Mouse (Mus musculus): ENCODE results near the gene Eif4g1. TPM values are rescaled to one million over a fixed set of nuclear protein-coding genes. Genes with fewer than 3 reads are reported as not detected.

The Eif4g1 gene
- polyA plus RNA-seq, 1 experiment from 2014 or later = 146 TPM

DNA sequence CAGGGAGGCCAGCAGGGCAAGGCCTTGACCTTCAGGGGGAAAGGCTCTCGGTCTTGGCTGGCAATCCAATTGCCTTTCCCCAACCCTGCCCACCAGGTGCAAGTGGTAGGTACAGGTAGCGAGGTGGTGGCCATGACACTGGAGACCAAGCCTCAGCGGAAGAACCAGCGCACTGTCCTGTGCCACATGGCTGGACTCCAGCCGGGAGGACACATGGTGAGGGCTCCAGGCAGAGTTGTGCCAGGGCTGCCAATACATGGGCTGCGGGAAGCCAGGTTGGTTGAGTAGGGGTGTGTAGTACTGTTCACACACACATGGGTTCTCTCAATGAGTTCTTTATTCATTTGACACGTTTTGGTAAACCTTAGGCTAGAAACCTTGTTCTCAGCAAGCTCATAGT lies 68.1 kb downstream of the Eif4g1 start:
- Histone ChIP-seq H3K27ac (no peak overlapping the region), H3K4me2 (no peak overlapping the region), H3K9me3 (no peaks in the 10 kb centered on the region), H3K27me3 (replicated peaks) (peaks cover 25% of the 10 kb centered on the region), H3K36me3 (replicated peaks) (no peaks in the 10 kb centered on the region), H3K9ac (no peak overlapping the region), H3K4me3 (no peak overlapping the region), H3K4me1 (peaks cover 15% of the 10 kb centered on the region)
- no peak for ATAC-seq (replicated peaks)
- WGBS = 88% methylated on average over 7 of the region's 7 CpGs

DNA sequence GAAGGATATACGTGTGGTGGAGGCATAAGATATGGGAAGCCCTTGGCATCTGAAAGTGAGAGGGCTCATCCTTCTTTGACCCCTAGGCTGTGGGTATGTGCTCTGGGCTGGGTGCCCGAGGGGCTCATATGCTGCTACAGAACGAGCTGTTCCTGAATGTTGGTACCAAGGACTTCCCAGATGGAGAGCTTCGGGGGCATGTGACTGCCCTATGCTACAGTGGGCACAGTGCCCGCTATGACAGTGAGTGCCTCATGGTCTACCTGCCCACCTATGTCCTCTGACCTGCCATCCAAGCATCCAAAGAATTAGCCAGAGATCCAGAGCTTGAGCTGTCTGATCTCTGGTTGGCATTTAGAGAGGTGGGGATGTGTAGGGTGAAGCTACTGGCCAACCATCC lies 68.7 kb downstream of the Eif4g1 start:
- Histone ChIP-seq H3K36me3 (replicated peaks) (no peaks in the 10 kb centered on the region), H3K4me2 (no peak overlapping the region), H3K9me3 (no peaks in the 10 kb centered on the region), H3K27me3 (replicated peaks) (peaks cover 25% of the 10 kb centered on the region), H3K4me3 (no peak overlapping the region), H3K4me1 (peaks cover 15% of the 10 kb centered on the region), H3K27ac (no peak overlapping the region), H3K9ac (no peak overlapping the region)
- WGBS = 82% methylated on average over 5 of the region's 5 CpGs
- ATAC-seq (replicated peaks) = no peak

DNA sequence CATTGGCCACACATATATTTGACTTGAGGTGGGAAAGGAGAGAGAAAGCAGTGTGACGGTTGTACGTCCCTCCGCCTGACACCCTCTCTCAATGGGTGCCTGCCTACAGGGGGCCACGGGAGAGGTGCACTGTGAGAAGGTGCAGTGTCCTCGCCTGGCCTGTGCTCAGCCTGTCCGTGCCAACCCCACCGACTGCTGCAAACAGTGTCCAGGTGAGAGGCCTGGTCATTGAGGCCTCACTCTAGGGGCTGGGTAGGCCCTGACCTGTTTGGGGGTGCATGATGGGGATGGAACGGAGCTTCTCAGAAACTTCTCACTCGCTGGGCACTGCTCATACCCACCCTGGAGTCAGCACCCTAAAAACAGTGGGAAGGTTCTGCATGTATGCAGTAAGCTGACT lies 71.7 kb downstream of the Eif4g1 start:
- ATAC-seq (replicated peaks) = no peak
- no peak overlapping the region for H3K27ac ChIP-seq
- no peak overlapping the region for H3K4me3 ChIP-seq
- H3K36me3 ChIP-seq (replicated peaks) = no peaks in the 10 kb centered on the region
- H3K27me3 ChIP-seq (replicated peaks) = peaks cover 15% of the 10 kb centered on the region
- no peak overlapping the region for H3K4me2 ChIP-seq
- H3K4me1 ChIP-seq = no peaks in the 10 kb centered on the region
- H3K9me3 ChIP-seq = no peaks in the 10 kb centered on the region
- H3K9ac ChIP-seq = no peak overlapping the region
- WGBS = 89% methylated on average over 9 of the region's 9 CpGs

Other genes starting within 250 kb of the Eif4g1 start
- 165 and 182 TPM in 2 replicates for gene Abcc5, start 241.9 kb upstream of the Eif4g1 start, polyA plus RNA-seq (2015; fragmentation: Nextera tagmentation; extraction: Ambion mirVana)
- 96.2 and 100 TPM in 2 replicates for gene Eif2b5, start 169.5 kb upstream of the Eif4g1 start, polyA plus RNA-seq (2015; fragmentation: Nextera tagmentation; extraction: Ambion mirVana)
- 42.0 and 43.8 TPM in 2 replicates for gene Dvl3, start 151.3 kb upstream of the Eif4g1 start, polyA plus RNA-seq (2015; fragmentation: Nextera tagmentation; extraction: Ambion mirVana)
- 1,259 and 1,287 TPM in 2 replicates for gene Ap2m1, start 132.8 kb upstream of the Eif4g1 start, polyA plus RNA-seq (2015; fragmentation: Nextera tagmentation; extraction: Ambion mirVana)
- gene Abcf3, start 119.7 kb upstream of the Eif4g1 start, polyA plus RNA-seq (2015; fragmentation: Nextera tagmentation; extraction: Ambion mirVana) = 85.8 and 86.2 TPM in 2 replicates
- gene Vwa5b2, start 78.8 kb upstream of the Eif4g1 start, polyA plus RNA-seq (2015; fragmentation: Nextera tagmentation; extraction: Ambion mirVana) = 20.4 and 24.0 TPM in 2 replicates
- gene Eef1akmt4, start 56.7 kb upstream of the Eif4g1 start, polyA plus RNA-seq (2015; fragmentation: Nextera tagmentation; extraction: Ambion mirVana) = 8.5 and 10.4 TPM in 2 replicates
- gene Gm49333, start 56.7 kb upstream of the Eif4g1 start, polyA plus RNA-seq (2015; fragmentation: Nextera tagmentation; extraction: Ambion mirVana) = 0.21 TPM in 1 of 2 replicates, not detected in the other
- 40.8 and 42.9 TPM in 2 replicates for gene Alg3, start 56.6 kb upstream of the Eif4g1 start, polyA plus RNA-seq (2015; fragmentation: Nextera tagmentation; extraction: Ambion mirVana)
- gene Camk2n2, start 47.0 kb upstream of the Eif4g1 start, polyA plus RNA-seq (2015; fragmentation: Nextera tagmentation; extraction: Ambion mirVana) = 33.5 and 35.8 TPM in 2 replicates
- 17.1 and 19.9 TPM in 2 replicates for gene Ece2, start 38.5 kb upstream of the Eif4g1 start, polyA plus RNA-seq (2015; fragmentation: Nextera tagmentation; extraction: Ambion mirVana)
- 355 and 359 TPM in 2 replicates for gene Psmd2, start 16.7 kb upstream of the Eif4g1 start, polyA plus RNA-seq (2015; fragmentation: Nextera tagmentation; extraction: Ambion mirVana)
- 58.1 and 58.5 TPM in 2 replicates for gene Fam131a, start 24.9 kb downstream of the Eif4g1 start, polyA plus RNA-seq (2015; fragmentation: Nextera tagmentation; extraction: Ambion mirVana)
- 82.3 and 90.6 TPM in 2 replicates for gene Polr2h, start 49.4 kb downstream of the Eif4g1 start, polyA plus RNA-seq (2015; fragmentation: Nextera tagmentation; extraction: Ambion mirVana)
- 33.7 and 33.8 TPM in 2 replicates for gene Clcn2, start 49.4 kb downstream of the Eif4g1 start, polyA plus RNA-seq (2015; fragmentation: Nextera tagmentation; extraction: Ambion mirVana)
- gene Chrd, start 64.8 kb downstream of the Eif4g1 start, polyA plus RNA-seq (2015; fragmentation: Nextera tagmentation; extraction: Ambion mirVana) = 5.6 and 5.7 TPM in 2 replicates
- gene Thpo, start 66.2 kb downstream of the Eif4g1 start, polyA plus RNA-seq (2015; fragmentation: Nextera tagmentation; extraction: Ambion mirVana) = 1.3 and 1.7 TPM in 2 replicates

Measured in midbrain, embryonic 15.5 days (tissue).